Mouse (Mus musculus) small intestine, adult 2 months (tissue): ENCODE measurements around the gene Hivep3.

Source experiments
- CTCF ChIP-seq: fragments of 200-500 bp; IDR thresholded peaks from 2 replicates; pipeline ENCODE4 v1.5.1; 2012; ENCODE audit warnings: low read depth, mild to moderate bottlenecking, control low read depth, inconsistent platforms, low read length, moderate library complexity, mixed read lengths; ENCODE audit not compliant: insufficient replicate concordance, insufficient read length; ENCODE audit errors: extremely low read depth
- POLR2A ChIP-seq: fragments of 200-500 bp; IDR thresholded peaks from 2 replicates; pipeline ENCODE4 v1.6.1; 2012; ENCODE audit warnings: low read depth, mild to moderate bottlenecking, control low read depth, inconsistent platforms, low read length, moderate library complexity

DNA sequence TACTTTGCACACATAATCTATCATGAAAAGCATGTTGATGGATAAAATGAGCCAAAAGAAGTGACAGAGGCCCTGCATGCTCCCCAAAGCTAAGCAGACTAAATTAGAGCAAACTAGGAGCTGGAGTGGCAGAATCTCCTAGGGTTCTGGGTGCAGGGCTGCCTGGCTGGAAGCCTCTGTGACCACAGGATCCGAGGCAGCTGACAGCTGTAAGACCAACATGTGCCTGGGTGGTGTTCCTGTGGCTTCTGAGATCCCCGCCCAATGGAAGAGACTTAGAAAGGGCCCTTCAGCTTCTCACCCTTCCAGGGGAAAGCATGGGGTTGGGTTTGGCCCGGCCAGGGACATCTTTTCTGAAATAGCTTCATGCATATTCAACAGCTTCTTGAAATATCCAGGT is 274.3 kb downstream of the Hivep3 start:
- TF ChIP-seq CTCF (no peak), POLR2A (no peak)
